ENCODE assay signal across 9 mouse cellular contexts in genomic region chr19:44755693-44756420, GRCm38 (mm10). TPM values are rescaled to one million over a fixed set of nuclear protein-coding genes. Genes with fewer than 3 reads are reported as not detected.
A peak's percentile ranks its signal among the peaks of the same experiment; 100 is the strongest.
DNase-seq lines count a peak whose midpoint lies in the region; ATAC-seq lines count a peak whose summit lies in the region.
"Had no signal": no experiment of that assay in that cellular context is flagged by ENCODE, and none has a peak within 500 bp of the region (broad histone marks: within the 10 kb centered on the region; RNA-seq: fewer than 3 reads in every experiment).

Pax2 (plus strand) TSS chr19:44756045.

- intact Hi-C loops in left cerebral cortex, postnatal 4 days (cut with DNase I): loop anchor here (5.0 to 10.0 kb wide), 2 partner anchors 139 to 174 kb away; no protein-coding TSS in a partner anchor

- WGBS in embryonic facial prominence, embryonic 11.5 days: under 1% methylated on average over 52 of the region's 52 CpGs
- WGBS in hindbrain, embryonic 11.5 days: under 1% methylated on average over 52 of the region's 52 CpGs
- WGBS in liver, embryonic 12.5 days (ENCODE audit: insufficient replicate concordance): 1% methylated on average over 48 of the region's 52 CpGs

- no peaks in the 10 kb centered on the region for H3K9me3 ChIP-seq in embryonic facial prominence, embryonic 11.5 days (replicated peaks; ENCODE audit: control insufficient read depth, low read length)
- no peaks in the 10 kb centered on the region for H3K9me3 ChIP-seq in hindbrain, embryonic 11.5 days (ENCODE audit: control insufficient read depth, low read length)
- no peaks in the 10 kb centered on the region for H3K9me3 ChIP-seq in liver, embryonic 12.5 days (replicated peaks)

- H3K36me3 ChIP-seq in embryonic facial prominence, embryonic 11.5 days (replicated peaks; ENCODE audit: control insufficient read depth, insufficient read depth, low read depth, low read length): no peaks in the 10 kb centered on the region
- H3K36me3 ChIP-seq in hindbrain, embryonic 11.5 days (ENCODE audit: control insufficient read depth, insufficient read depth, low read length): no peaks in the 10 kb centered on the region
- no peaks in the 10 kb centered on the region for H3K36me3 ChIP-seq in liver, embryonic 12.5 days

- H3K27me3 ChIP-seq in embryonic facial prominence, embryonic 11.5 days (ENCODE audit: control insufficient read depth, insufficient read depth, low read length): peaks cover 74% of the 10 kb centered on the region
- peaks cover 88% of the 10 kb centered on the region for H3K27me3 ChIP-seq in hindbrain, embryonic 11.5 days (ENCODE audit: control insufficient read depth, insufficient read depth, low read length)
- peaks cover 99% of the 10 kb centered on the region for H3K27me3 ChIP-seq in liver, embryonic 12.5 days (replicated peaks)

- peak within 1 kb of the TSS; percentile 39 for H3K9ac ChIP-seq in embryonic facial prominence, embryonic 11.5 days (replicated peaks; ENCODE audit: low read length)
- H3K9ac ChIP-seq in hindbrain, embryonic 11.5 days (ENCODE audit: low read depth, low read length): peak within 1 kb of the TSS; percentile 60
- H3K9ac ChIP-seq in liver, embryonic 12.5 days: no peak within 1 kb of the TSS

- H3K4me3 ChIP-seq in embryonic facial prominence, embryonic 11.5 days (ENCODE audit: low read depth, low read length): peak within 1 kb of the TSS; percentile 31
- peak within 1 kb of the TSS; percentile 48 for H3K4me3 ChIP-seq in hindbrain, embryonic 11.5 days (ENCODE audit: low read depth, low read length)
- H3K4me3 ChIP-seq in liver, embryonic 12.5 days: peak within 1 kb of the TSS; percentile 40

- H3K27ac ChIP-seq in embryonic facial prominence, embryonic 11.5 days (replicated peaks; ENCODE audit: low read depth, low read length): no peak within 1 kb of the TSS
- H3K27ac ChIP-seq in hindbrain, embryonic 11.5 days (ENCODE audit: low read depth, low read length): peak within 1 kb of the TSS; percentile 89
- H3K27ac ChIP-seq in liver, embryonic 12.5 days: no peak within 1 kb of the TSS

- ATAC-seq in frontal cortex, adult (ENCODE audit: low TSS enrichment): peak; percentile 31; the same call in 1 of the 2 replicates
- no peak; the same call in 1 of the 2 replicates for ATAC-seq in embryonic facial prominence, embryonic 11.5 days (replicated peaks; ENCODE audit: insufficient number of reproducible peaks, low FRiP score, low TSS enrichment, low read depth)
- ATAC-seq in hindbrain, embryonic 11.5 days (ENCODE audit: low FRiP score): peak; percentile 73
- ATAC-seq in liver, embryonic 12.5 days: no peak
- ATAC-seq in erythroid progenitor cell, adult 5-6 weeks (replicated peaks; ENCODE audit: low FRiP score, poor library complexity, severe bottlenecking): no peak

- H3K4me1 ChIP-seq in embryonic facial prominence, embryonic 11.5 days (ENCODE audit: control insufficient read depth, insufficient read depth, low read length): peaks cover 9% of the 10 kb centered on the region
- peaks cover 23% of the 10 kb centered on the region for H3K4me1 ChIP-seq in hindbrain, embryonic 11.5 days (replicated peaks; ENCODE audit: control insufficient read depth, insufficient read depth, low read length)
- peaks cover 11% of the 10 kb centered on the region; the same call in 1 of the 2 replicates for H3K4me1 ChIP-seq in liver, embryonic 12.5 days

- no peak for DNase-seq in frontal cortex, postnatal 10 days (ENCODE audit: low spot score in 2 of 2)
- no peak for DNase-seq in embryonic facial prominence, embryonic 11.5 days (ENCODE audit: low spot score)
- DNase-seq in hindbrain, embryonic 11.5 days (ENCODE audit: low spot score): peak; percentile 73
- DNase-seq in right cerebral cortex, postnatal 4 days: no peak
- no peak for DNase-seq in left cerebral cortex, postnatal 4 days

- peak within 1 kb of the TSS; percentile 55 for H3K4me2 ChIP-seq in embryonic facial prominence, embryonic 11.5 days (ENCODE audit: low read depth, low read length)
- H3K4me2 ChIP-seq in hindbrain, embryonic 11.5 days (replicated peaks; ENCODE audit: low read depth, low read length): peak within 1 kb of the TSS; percentile 89
- peak within 1 kb of the TSS; percentile 64 for H3K4me2 ChIP-seq in liver, embryonic 12.5 days

RNA-seq across cellular contexts. Expression of gene Pax2, which starts in this region (rescaled TPM):
- polyA plus RNA-seq in embryonic facial prominence, embryonic 11.5 days (2014; fragmentation: Nextera tagmentation; extraction: Ambion mirVana): 0.90 and 1.1 TPM in 2 replicates
- 9.3 and 11.1 TPM in 2 replicates for polyA plus RNA-seq in hindbrain, embryonic 11.5 days (2014; fragmentation: Nextera tagmentation; extraction: Ambion mirVana)
- polyA plus RNA-seq in liver, embryonic 12.5 days (2016; fragmentation: Nextera tagmentation; extraction: Ambion mirVana): not detected in 2 replicates
- under 1 TPM; 0.26 to 0.36 TPM for total RNA-seq in left cerebral cortex, postnatal 4 days (2021)
- not detected in 2 replicates for total RNA-seq in erythroid progenitor cell, adult 5-6 weeks (2015; ENCODE audit: low replicate concordance)
- not detected in 2 replicates for total RNA-seq in erythroid progenitor cell, adult 5-6 weeks (2017; ENCODE audit: low replicate concordance)
- total RNA-seq: hematopoietic stem cell, adult 5-6 weeks had no signal

Comparison
In these comparisons a context has a peak if more than half of its experiments do, and no peak if none do; other contexts are left out.
1. ATAC-seq: peak in frontal cortex, adult (single experiment) and hindbrain, embryonic 11.5 days (single experiment); none in embryonic facial prominence, embryonic 11.5 days (single experiment), liver, embryonic 12.5 days (single experiment) and erythroid progenitor cell, adult 5-6 weeks (single experiment).
2. Peak in every context shown above with its lines, with median percentiles within 50 percentile points of each other: H3K4me2 ChIP-seq and H3K4me3 ChIP-seq.